Mouse (Mus musculus): ENCODE measurements around the gene Zfp799. TPM values are rescaled to one million over a fixed set of nuclear protein-coding genes. Genes with fewer than 3 reads are reported as not detected.

Gene Zfp799
- polyA plus RNA-seq, 1 experiment from 2014 or later = 13.2 TPM

- Histone ChIP-seq H3K4me2 (ENCODE audit: low read length) (no peak overlapping the region), H3K4me1 (ENCODE audit: control insufficient read depth, insufficient read depth, low read depth, low read length) (no peaks in the 10 kb centered on the region), H3K9me3 (ENCODE audit: control insufficient read depth, low read length) (peaks cover 5% of the 10 kb centered on the region; the same call in 1 of the 2 replicates), H3K27me3 (replicated peaks; ENCODE audit: control insufficient read depth, insufficient read depth, low read length) (no peaks in the 10 kb centered on the region), H3K36me3 (ENCODE audit: control insufficient read depth, insufficient read depth, low read length) (no peaks in the 10 kb centered on the region), H3K9ac (ENCODE audit: low read depth, low read length) (no peak overlapping the region), H3K27ac (ENCODE audit: low read depth, low read length) (no peak overlapping the region), H3K4me3 (ENCODE audit: low read length) (no peak overlapping the region)
- 30% methylated on average over 2 of the region's 2 CpGs for whole genome bisulfite sequencing
- ATAC-seq = no peak
Measured at GRCm38 (mm10) chr17:32841388-32841787, 11.3 kb upstream of the Zfp799 start.

- Histone ChIP-seq H3K4me3 (ENCODE audit: low read length) (no peak overlapping the region), H3K9me3 (ENCODE audit: control insufficient read depth, low read length) (peaks cover 5% of the 10 kb centered on the region; the same call in 1 of the 2 replicates), H3K27me3 (replicated peaks; ENCODE audit: control insufficient read depth, insufficient read depth, low read length) (no peaks in the 10 kb centered on the region), H3K4me1 (ENCODE audit: control insufficient read depth, insufficient read depth, low read depth, low read length) (no peaks in the 10 kb centered on the region), H3K9ac (ENCODE audit: low read depth, low read length) (no peak overlapping the region), H3K4me2 (ENCODE audit: low read length) (no peak overlapping the region), H3K36me3 (ENCODE audit: control insufficient read depth, insufficient read depth, low read length) (no peaks in the 10 kb centered on the region), H3K27ac (ENCODE audit: low read depth, low read length) (no peak overlapping the region)
- ATAC-seq = no peak
- 43% methylated on average over 15 of the region's 15 CpGs for WGBS
Measured at GRCm38 (mm10) chr17:32839083-32839802, 9.2 kb upstream of the Zfp799 start.

GRCm38 (mm10) chr17:32830418-32830782 is 339 bp upstream of the Zfp799 start:
- Histone ChIP-seq H3K27me3 (replicated peaks; ENCODE audit: control insufficient read depth, insufficient read depth, low read length) (no peaks in the 10 kb centered on the region), H3K4me3 (ENCODE audit: low read length) (peak overlapping the region; percentile 76), H3K9ac (ENCODE audit: low read depth, low read length) (peak overlapping the region; percentile 89; the same call in 1 of the 2 replicates), H3K9me3 (ENCODE audit: control insufficient read depth, low read length) (no peaks in the 10 kb centered on the region), H3K36me3 (ENCODE audit: control insufficient read depth, insufficient read depth, low read length) (peaks cover 7% of the 10 kb centered on the region), H3K4me1 (ENCODE audit: control insufficient read depth, insufficient read depth, low read depth, low read length) (peaks cover 7% of the 10 kb centered on the region), H3K27ac (ENCODE audit: low read depth, low read length) (no peak overlapping the region; the same call in 1 of the 2 replicates), H3K4me2 (ENCODE audit: low read length) (peak overlapping the region; percentile 90)
- WGBS = 30% methylated on average over 3 of the region's 3 CpGs
- no peak for ATAC-seq

GRCm38 (mm10) chr17:32816074-32816784 is 13.8 kb downstream of the Zfp799 start:
- Histone ChIP-seq H3K9me3 (ENCODE audit: control insufficient read depth, low read length) (no peaks in the 10 kb centered on the region), H3K4me3 (ENCODE audit: low read length) (no peak overlapping the region), H3K4me2 (ENCODE audit: low read length) (no peak overlapping the region), H3K36me3 (ENCODE audit: control insufficient read depth, insufficient read depth, low read length) (peaks cover 28% of the 10 kb centered on the region), H3K4me1 (ENCODE audit: control insufficient read depth, insufficient read depth, low read depth, low read length) (no peaks in the 10 kb centered on the region; the same call in 1 of the 2 replicates), H3K27ac (ENCODE audit: low read depth, low read length) (no peak overlapping the region), H3K27me3 (replicated peaks; ENCODE audit: control insufficient read depth, insufficient read depth, low read length) (no peaks in the 10 kb centered on the region), H3K9ac (ENCODE audit: low read depth, low read length) (no peak overlapping the region)
- WGBS = 85% methylated on average over 1 of the region's 1 CpGs
- ATAC-seq = no peak

- 84% methylated on average over 7 of the region's 7 CpGs for WGBS
- H3K36me3 ChIP-seq (ENCODE audit: control insufficient read depth, insufficient read depth, low read length) = peaks cover 10% of the 10 kb centered on the region
- no peak overlapping the region for H3K4me2 ChIP-seq (ENCODE audit: low read length)
- H3K27ac ChIP-seq (ENCODE audit: low read depth, low read length) = no peak overlapping the region
- H3K4me3 ChIP-seq (ENCODE audit: low read length) = no peak overlapping the region
- no peaks in the 10 kb centered on the region for H3K9me3 ChIP-seq (ENCODE audit: control insufficient read depth, low read length)
- H3K9ac ChIP-seq (ENCODE audit: low read depth, low read length) = no peak overlapping the region
- no peaks in the 10 kb centered on the region; the same call in 1 of the 2 replicates for H3K4me1 ChIP-seq (ENCODE audit: control insufficient read depth, insufficient read depth, low read depth, low read length)
- ATAC-seq = no peak
- H3K27me3 ChIP-seq (replicated peaks; ENCODE audit: control insufficient read depth, insufficient read depth, low read length) = no peaks in the 10 kb centered on the region
Measured at GRCm38 (mm10) chr17:32814136-32814535, 15.9 kb downstream of the Zfp799 start.

- H3K4me1 ChIP-seq (ENCODE audit: control insufficient read depth, insufficient read depth, low read depth, low read length) = peaks cover 16% of the 10 kb centered on the region
- 19% methylated on average over 1 of the region's 1 CpGs for whole genome bisulfite sequencing
- H3K36me3 ChIP-seq (ENCODE audit: control insufficient read depth, insufficient read depth, low read length) = peaks cover 4% of the 10 kb centered on the region; the same call in 1 of the 2 replicates
- H3K4me3 ChIP-seq (ENCODE audit: low read length) = no peak overlapping the region
- ATAC-seq = no peak
- H3K27me3 ChIP-seq (replicated peaks; ENCODE audit: control insufficient read depth, insufficient read depth, low read length) = no peaks in the 10 kb centered on the region
- H3K27ac ChIP-seq (ENCODE audit: low read depth, low read length) = no peak overlapping the region
- H3K4me2 ChIP-seq (ENCODE audit: low read length) = peak overlapping the region; percentile 74; the same call in 1 of the 2 replicates
- no peaks in the 10 kb centered on the region for H3K9me3 ChIP-seq (ENCODE audit: control insufficient read depth, low read length)
- no peak overlapping the region for H3K9ac ChIP-seq (ENCODE audit: low read depth, low read length)
Measured at GRCm38 (mm10) chr17:32810648-32811047, 19.4 kb downstream of the Zfp799 start.

GRCm38 (mm10) chr17:32809544-32810374 is 20.3 kb downstream of the Zfp799 start, which contains the start of gene Zfp811:
Gene Zfp811 (minus strand): TSS chr17:32809931.
- peak within 1 kb of the TSS; percentile 63 for H3K4me3 ChIP-seq (ENCODE audit: low read length)
- H3K4me1 ChIP-seq (ENCODE audit: control insufficient read depth, insufficient read depth, low read depth, low read length) = peaks cover 16% of the 10 kb centered on the region
- peak within 1 kb of the TSS; percentile 79 for H3K9ac ChIP-seq (ENCODE audit: low read depth, low read length)
- no peaks in the 10 kb centered on the region for H3K9me3 ChIP-seq (ENCODE audit: control insufficient read depth, low read length)
- H3K27me3 ChIP-seq (replicated peaks; ENCODE audit: control insufficient read depth, insufficient read depth, low read length) = no peaks in the 10 kb centered on the region
- under 1% methylated on average over 17 of the region's 17 CpGs for WGBS
- H3K36me3 ChIP-seq (ENCODE audit: control insufficient read depth, insufficient read depth, low read length) = peaks cover under 1% of the 10 kb centered on the region; the same call in 1 of the 2 replicates
- H3K4me2 ChIP-seq (ENCODE audit: low read length) = peak within 1 kb of the TSS; percentile 74
- peak within 1 kb of the TSS; percentile 90 for H3K27ac ChIP-seq (ENCODE audit: low read depth, low read length)
- ATAC-seq = peak; percentile 96

- peak overlapping the region; percentile 90 for H3K27ac ChIP-seq (ENCODE audit: low read depth, low read length)
- 2% methylated on average over 8 of the region's 8 CpGs for WGBS
- no peaks in the 10 kb centered on the region for H3K9me3 ChIP-seq (ENCODE audit: control insufficient read depth, low read length)
- H3K4me1 ChIP-seq (ENCODE audit: control insufficient read depth, insufficient read depth, low read depth, low read length) = peaks cover 16% of the 10 kb centered on the region
- peak overlapping the region; percentile 63 for H3K4me3 ChIP-seq (ENCODE audit: low read length)
- ATAC-seq = no peak
- no peaks in the 10 kb centered on the region for H3K36me3 ChIP-seq (ENCODE audit: control insufficient read depth, insufficient read depth, low read length)
- H3K27me3 ChIP-seq (replicated peaks; ENCODE audit: control insufficient read depth, insufficient read depth, low read length) = no peaks in the 10 kb centered on the region
- peak overlapping the region; percentile 74 for H3K4me2 ChIP-seq (ENCODE audit: low read length)
- peak overlapping the region; percentile 79 for H3K9ac ChIP-seq (ENCODE audit: low read depth, low read length)
Measured at GRCm38 (mm10) chr17:32808921-32809320, 21.1 kb downstream of the Zfp799 start.
